Mouse (Mus musculus) megakaryocyte progenitor cell, adult 5-6 weeks (primary cell): ENCODE data around the gene Mindy2. TPM values are rescaled to one million over a fixed set of nuclear protein-coding genes. Genes with fewer than 3 reads are reported as not detected.
"Not testable (repeated sequence)": the region's sequence is repeated elsewhere in the genome, so short reads cannot be mapped to it uniquely, and the experiment has no call there.

Experiments
- ATAC-seq: replicated peaks from 2 replicates; pipeline ENCODE4 v1.8.0; 2016; ENCODE audit warnings: mild to moderate bottlenecking, moderate TSS enrichment, inconsistent platforms; ENCODE audit not compliant: poor library complexity
- total RNA-seq, 2 experiments: library from RNA; stranded (forward) in 1 of 2; stranded (reverse) in 1 of 2; fragments of 157-497, 149-512 nt in 1 of 2; fragments of 200-1000 nt in 1 of 2; gene quantifications; 2 replicates each; pipeline versions ENCODE4 v1.2.3 to v1.2.4; 2015 to 2017

Mindy2 gene
- total RNA-seq, 2 experiments from 2014 or later: 11.9 to 12.5 TPM

DNA sequence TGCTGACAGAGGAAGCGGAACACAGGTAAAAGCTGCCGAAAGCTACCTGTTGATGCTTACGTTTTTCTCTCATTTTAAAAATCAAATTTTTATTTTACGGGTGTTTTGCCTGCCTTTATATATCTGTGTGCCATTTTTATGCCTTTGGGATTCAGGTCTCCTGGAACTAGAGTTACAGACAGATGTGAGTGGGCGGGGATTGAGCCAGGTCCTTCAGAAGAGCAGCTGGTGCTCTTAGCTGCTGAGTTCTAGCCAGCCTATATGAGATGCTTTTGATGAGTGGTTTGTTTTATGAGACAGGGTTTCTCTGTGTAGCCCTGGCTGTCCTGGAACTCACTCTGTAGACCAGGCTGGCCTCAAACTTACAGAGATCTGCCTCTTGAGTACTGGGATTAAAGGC is 69.8 kb downstream of the Mindy2 start:
- no peak for ATAC-seq

DNA sequence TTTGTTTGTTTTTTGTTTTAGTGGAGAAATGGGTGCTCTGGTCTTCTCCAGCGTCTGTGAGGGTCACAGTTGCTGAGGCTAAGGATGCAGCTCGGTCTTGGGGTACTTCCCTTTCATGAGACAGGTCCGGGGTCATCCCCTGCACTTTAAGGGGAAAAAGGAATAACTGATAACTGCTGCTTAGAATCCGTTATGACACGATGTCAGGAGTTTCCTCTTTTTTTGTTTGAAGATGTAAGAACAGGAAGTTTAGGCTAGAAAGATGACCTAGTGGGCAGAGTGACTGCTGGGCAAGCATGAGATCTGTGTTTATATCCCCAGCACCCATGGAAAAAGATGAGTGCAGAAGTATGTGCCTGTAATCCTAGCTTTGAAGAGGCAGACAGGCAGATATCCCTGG is 71.8 kb downstream of the Mindy2 start:
- ATAC-seq: peak; percentile 89

GRCm38 (mm10) chr9:70584641-70585040 is 72.3 kb downstream of the Mindy2 start:
- no peak for ATAC-seq

GRCm38 (mm10) chr9:70580956-70581355 is 76.0 kb downstream of the Mindy2 start:
- ATAC-seq: no peak

- ATAC-seq: peak; percentile 58
These were observed 78.9 kb downstream of the Mindy2 start for GRCm38 (mm10) chr9:70578123-70578522.

DNA sequence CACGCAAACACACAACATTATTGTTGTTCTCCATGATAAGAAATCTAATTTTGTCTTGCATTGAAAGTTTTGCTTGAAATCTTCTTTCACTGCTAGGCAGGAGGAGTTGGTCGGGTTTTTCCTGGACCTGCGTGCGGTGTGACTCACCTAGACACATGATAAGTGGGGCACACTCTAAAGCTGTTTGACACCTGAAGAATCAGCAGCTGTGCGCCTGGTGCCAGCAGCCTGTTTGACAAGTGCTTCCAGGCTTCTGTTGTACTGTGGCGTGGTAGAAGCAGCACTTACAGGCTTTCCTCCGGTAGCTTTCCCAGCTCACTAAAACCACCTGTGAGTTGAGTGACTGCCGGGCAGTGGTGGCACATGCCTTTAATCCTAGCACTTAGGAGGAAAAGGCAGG is 86.6 kb downstream of the Mindy2 start:
- no peak for ATAC-seq

DNA sequence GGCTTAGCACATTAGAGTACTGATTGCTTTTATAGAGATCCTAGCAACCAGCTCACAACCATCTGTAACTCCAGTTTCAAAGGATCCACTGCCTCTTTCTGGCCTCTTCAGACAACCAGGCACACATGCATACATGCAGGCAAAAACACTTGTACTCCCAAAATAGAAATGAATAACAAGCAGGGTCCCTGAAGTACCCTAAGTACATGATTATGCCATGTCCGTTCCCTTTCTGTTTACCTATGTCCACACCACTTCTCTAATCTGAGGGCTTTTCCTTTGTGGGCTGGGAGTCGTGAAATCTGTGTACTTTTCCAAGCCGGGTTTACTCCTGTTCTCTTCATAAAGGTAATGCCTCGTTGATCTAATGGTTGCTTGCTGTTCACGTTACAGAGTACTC is 89.3 kb downstream of the Mindy2 start:
- ATAC-seq: no peak

DNA sequence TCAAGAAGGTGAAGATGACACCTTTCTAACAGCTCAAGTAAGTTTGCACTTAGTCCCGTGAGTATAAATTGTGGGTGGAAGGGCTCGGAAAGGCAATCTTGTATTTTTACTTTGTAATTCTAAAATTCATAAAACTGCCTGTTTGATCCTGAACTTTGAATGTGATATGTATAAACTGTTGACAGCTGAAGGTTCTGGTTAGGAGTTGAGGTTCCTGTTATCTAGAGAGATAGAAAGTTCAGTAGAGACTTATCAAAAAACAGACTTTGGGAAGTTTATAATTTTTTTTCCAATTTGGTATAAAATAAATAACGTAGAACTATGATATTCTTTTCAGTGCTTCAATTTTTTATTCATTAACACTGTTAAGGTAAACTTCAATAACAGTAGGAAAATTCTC is 94.1 kb downstream of the Mindy2 start:
- ATAC-seq: no peak

DNA sequence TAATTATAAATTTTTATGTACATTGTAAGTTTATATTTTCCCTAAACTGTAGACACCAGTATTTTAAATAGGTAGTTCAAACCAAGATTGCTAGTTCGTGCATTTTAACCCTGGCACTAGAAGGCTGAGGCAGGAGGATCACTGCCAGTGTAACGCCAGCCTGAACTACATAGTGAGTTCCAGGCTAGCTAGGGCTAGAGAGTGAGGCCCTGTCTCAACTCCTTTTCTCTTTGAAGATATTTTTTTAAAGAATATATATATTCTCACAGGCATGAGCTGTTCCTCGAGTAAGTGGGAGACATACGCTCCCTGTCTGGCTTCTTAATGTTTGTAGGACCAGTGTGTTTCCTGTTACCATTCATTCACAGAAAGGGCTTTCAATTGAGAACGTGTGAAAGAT is 100.2 kb downstream of the Mindy2 start:
- no peak for ATAC-seq

GRCm38 (mm10) chr9:70555431-70555830 is 101.5 kb downstream of the Mindy2 start:
- ATAC-seq: no peak

DNA sequence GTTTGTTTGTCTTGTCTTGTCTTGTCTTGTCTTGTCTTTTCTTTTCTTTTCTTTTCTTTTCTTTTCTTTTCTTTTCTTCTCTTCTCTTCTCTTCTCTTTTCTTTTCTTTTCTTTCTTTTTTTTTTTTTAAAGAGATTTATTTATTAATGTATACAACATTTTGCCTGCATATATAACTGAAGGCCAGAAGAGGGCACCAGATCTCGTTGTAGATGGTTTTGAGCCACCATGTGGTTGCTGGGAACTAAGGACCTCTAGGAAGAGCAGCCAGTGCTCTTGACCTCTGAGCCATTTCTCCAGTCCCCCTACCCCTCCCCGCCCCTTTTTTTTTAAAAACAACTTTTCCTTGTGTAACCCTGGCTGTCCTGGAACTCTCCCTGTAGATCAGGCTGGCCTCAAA is 104.7 kb downstream of the Mindy2 start:
- ATAC-seq: not testable (repeated sequence)

DNA sequence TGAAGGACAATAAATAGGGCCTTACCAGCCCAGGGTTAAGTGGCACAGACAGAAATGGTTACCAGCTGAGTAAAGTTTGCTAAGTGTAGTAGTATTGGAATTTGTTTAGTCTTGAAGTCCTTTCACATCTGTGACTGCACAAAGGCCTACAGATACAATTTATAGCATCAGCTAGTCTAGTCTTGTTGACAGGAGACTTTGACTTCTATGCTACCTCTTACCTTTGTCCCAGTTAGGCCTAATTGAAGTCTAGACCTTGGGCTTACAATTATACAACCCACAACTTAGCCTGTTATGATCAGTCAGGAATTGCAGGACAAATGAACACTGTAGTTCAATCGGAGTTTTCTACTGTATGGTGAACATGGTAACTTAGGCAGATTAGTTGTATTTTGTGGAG is 105.5 kb downstream of the Mindy2 start:
- no peak for ATAC-seq

Other genes starting within 250 kb of the Mindy2 start
- 117 and 125 TPM in 2 replicates for gene Ccnb2, start 235.6 kb downstream of the Mindy2 start, total RNA-seq (2015)
- 73.8 and 86.8 TPM in 2 replicates for gene Ccnb2, start 235.6 kb downstream of the Mindy2 start, total RNA-seq (2017)
- gene Rnf111, start 153.4 kb downstream of the Mindy2 start, total RNA-seq (2015): 43.8 and 49.2 TPM in 2 replicates
- gene Rnf111, start 153.4 kb downstream of the Mindy2 start, total RNA-seq (2017): 22.0 and 31.2 TPM in 2 replicates
- gene Sltm, start 114.4 kb downstream of the Mindy2 start, total RNA-seq (2015): 87.6 and 105 TPM in 2 replicates
- 75.6 and 111 TPM in 2 replicates for gene Sltm, start 114.4 kb downstream of the Mindy2 start, total RNA-seq (2017)
- 0.39 TPM in 1 of 2 replicates, not detected in the other for gene Gm10642, start 923 bp downstream of the Mindy2 start, total RNA-seq (2015)
- gene Gm10642, start 923 bp downstream of the Mindy2 start, total RNA-seq (2017): 0.14 and 0.92 TPM in 2 replicates
- gene Adam10, start 21.8 kb upstream of the Mindy2 start, total RNA-seq (2015): 105 and 107 TPM in 2 replicates
- 42.0 and 51.7 TPM in 2 replicates for gene Adam10, start 21.8 kb upstream of the Mindy2 start, total RNA-seq (2017)